Comparison of ENCODE assay signal across 8 mouse cellular contexts in genomic region chr15:103102068-103102840, GRCm38 (mm10).
DNase-seq lines count a peak whose midpoint lies in the region; ATAC-seq and TF ChIP-seq lines count a peak whose summit lies in the region.

No protein-coding gene starts in this region.

- peak overlapping the region; percentile 51 for H3K9ac ChIP-seq in ES-E14 (ENCODE audit: insufficient read depth, low read depth, low read length, poor library complexity, severe bottlenecking)
- peak overlapping the region; percentile 77 for H3K9ac ChIP-seq in kidney, embryonic 14.5 days (ENCODE audit: low read depth, low read length)
- H3K9ac ChIP-seq in midbrain, embryonic 14.5 days (replicated peaks; ENCODE audit: low read length) = peak overlapping the region; percentile 42; the same call in 1 of the 2 replicates

- 1% methylated on average over 46 of the region's 46 CpGs for WGBS in kidney, embryonic 14.5 days
- under 1% methylated on average over 46 of the region's 46 CpGs for WGBS in midbrain, embryonic 14.5 days

- no peaks in the 10 kb centered on the region for H3K9me3 ChIP-seq in ES-E14 (ENCODE audit: control insufficient read depth, insufficient read depth, low read depth, low read length)
- H3K9me3 ChIP-seq in kidney, embryonic 14.5 days (ENCODE audit: control insufficient read depth, low read length) = no peaks in the 10 kb centered on the region
- no peaks in the 10 kb centered on the region for H3K9me3 ChIP-seq in midbrain, embryonic 14.5 days (ENCODE audit: control insufficient read depth, low read length)

- no peaks in the 10 kb centered on the region for H3K36me3 ChIP-seq in ES-E14 (ENCODE audit: control insufficient read depth, insufficient read depth, low read length, poor library complexity, severe bottlenecking)
- no peaks in the 10 kb centered on the region for H3K36me3 ChIP-seq in kidney, embryonic 14.5 days (ENCODE audit: control insufficient read depth, insufficient read depth, low read length)
- H3K36me3 ChIP-seq in midbrain, embryonic 14.5 days (ENCODE audit: control insufficient read depth, insufficient read depth, low read length) = no peaks in the 10 kb centered on the region

- H3K27ac ChIP-seq in ES-E14 (ENCODE audit: insufficient read depth, low read depth, low read length, poor library complexity, severe bottlenecking) = no peak overlapping the region
- peak overlapping the region; percentile 51; the same call in 1 of the 2 replicates for H3K27ac ChIP-seq in kidney, embryonic 14.5 days (ENCODE audit: low read depth, low read length)
- no peak overlapping the region for H3K27ac ChIP-seq in midbrain, embryonic 14.5 days (replicated peaks; ENCODE audit: low read depth, low read length)

- H3K27me3 ChIP-seq in kidney, embryonic 14.5 days (ENCODE audit: control insufficient read depth, insufficient read depth, low read length) = no peaks in the 10 kb centered on the region
- H3K27me3 ChIP-seq in midbrain, embryonic 14.5 days (ENCODE audit: control insufficient read depth, insufficient read depth, low read length) = peaks cover 36% of the 10 kb centered on the region

- H3K4me1 ChIP-seq in ES-E14 (ENCODE audit: control insufficient read depth in 2 of 2, insufficient read depth in 2 of 2, low read length in 2 of 2, poor library complexity in 1 of 2) = peaks cover 0 to 2% of the 10 kb centered on the region in 2 experiments; a peak in 2 of 4 replicates
- peaks cover 39% of the 10 kb centered on the region for H3K4me1 ChIP-seq in kidney, embryonic 14.5 days (ENCODE audit: control insufficient read depth, insufficient read depth, low read length)
- peaks cover 17% of the 10 kb centered on the region for H3K4me1 ChIP-seq in midbrain, embryonic 14.5 days (ENCODE audit: control insufficient read depth, insufficient read depth, low read length)

- no peak for DNase-seq in ES-E14 (ENCODE audit: low read depth, low spot score)
- peak; percentile 64 for DNase-seq in adrenal gland, postnatal 14 days
- peak; percentile 70 to 77 for DNase-seq in gastrocnemius, adult 8-10 months (ENCODE audit: low spot score in 2 of 2)
- DNase-seq in midbrain, embryonic 14.5 days = peak; percentile 68
- no peak for DNase-seq in thymus, adult 18-20 months
- DNase-seq in left cerebral cortex, adult 9 months (ENCODE audit: low spot score in 2 of 2) = no peak
- DNase-seq in right cerebral cortex, postnatal 36 days (ENCODE audit: low spot score in 2 of 2) = no peak

- peak overlapping the region; percentile 68 to 69 for H3K4me3 ChIP-seq in ES-E14 (ENCODE audit: insufficient read depth in 1 of 2, low read depth in 1 of 2, low read length in 2 of 2, poor library complexity in 1 of 2, severe bottlenecking in 1 of 2)
- H3K4me3 ChIP-seq in kidney, embryonic 14.5 days (ENCODE audit: low read length) = peak overlapping the region; percentile 52
- peak overlapping the region; percentile 42 for H3K4me3 ChIP-seq in midbrain, embryonic 14.5 days (replicated peaks; ENCODE audit: low read depth, low read length)

- peak overlapping the region; percentile 92 for H3K4me2 ChIP-seq in kidney, embryonic 14.5 days (replicated peaks; ENCODE audit: low read depth, low read length)
- H3K4me2 ChIP-seq in midbrain, embryonic 14.5 days (ENCODE audit: low read length) = peak overlapping the region; percentile 80

- in situ Hi-C loops in ES-E14 (cut with MboI; ENCODE audit: low sequenced_read_pairs in 2 of 2, unreplicated experiment in 2 of 2) = no loop called here

- peak; percentile 83 for ATAC-seq in kidney, embryonic 14.5 days (ENCODE audit: low FRiP score, low TSS enrichment)
- peak; percentile 53; the same call in 1 of the 2 replicates for ATAC-seq in midbrain, embryonic 14.5 days (ENCODE audit: low FRiP score, low TSS enrichment)

TF ChIP-seq in ES-E14, 5 proteins besides CTCF, POLR2A, EP300 and RAD21:
- no peak for TF ChIP-seq ZC3H11A (IDR thresholded peaks at IDR 0.05; ENCODE audit: borderline replicate concordance, low read depth, low read length)
- TF ChIP-seq MAFK (IDR thresholded peaks at IDR 0.05; ENCODE audit: insufficient read depth, low read depth, low read length) = no peak
- TF ChIP-seq CHD2 (IDR thresholded peaks at IDR 0.05; ENCODE audit: low read depth, low read length) = no peak
- no peak for TF ChIP-seq HCFC1 (IDR thresholded peaks at IDR 0.05; ENCODE audit: borderline replicate concordance, insufficient read depth, low read length)
- TF ChIP-seq ZNF384 (IDR thresholded peaks at IDR 0.05; ENCODE audit: low read depth, low read length) = no peak
TF ChIP-seq in ES-E14: peak in this region for 0.

Comparison
In these comparisons a context has a peak if more than half of its experiments do, and no peak if none do; other contexts are left out.
1. DNase-seq: peak in adrenal gland, postnatal 14 days (single experiment), gastrocnemius, adult 8-10 months (2 of 2) and midbrain, embryonic 14.5 days (single experiment); none in ES-E14 (single experiment), thymus, adult 18-20 months (0 of 2), left cerebral cortex, adult 9 months (0 of 2) and right cerebral cortex, postnatal 36 days (0 of 2).
2. Peak in every context shown above with its lines, with median percentiles within 50 percentile points of each other: H3K4me3 ChIP-seq and H3K9ac ChIP-seq.